Mouse (Mus musculus): ENCODE measurements around the gene Klhl9.

- TF ChIP-seq CTCF (IDR thresholded peaks at IDR 0.05; ENCODE audit: low read depth) (no peak), EP300 (IDR thresholded peaks at IDR 0.05; ENCODE audit: low read depth) (no peak)
Measured at GRCm38 (mm10) chr4:88741426-88741825, 19.2 kb upstream of the Klhl9 start.

Measured in liver, postnatal 0 days (tissue).